Mouse (Mus musculus): ENCODE measurements around the gene Erbb3. TPM values are rescaled to one million over a fixed set of nuclear protein-coding genes. Genes with fewer than 3 reads are reported as not detected.
"Not testable (repeated sequence)": the region's sequence is repeated elsewhere in the genome, so short reads cannot be mapped to it uniquely, and the experiment has no call there.

Erbb3 gene
- 21.3 and 22.9 TPM in 2 replicates for polyA plus RNA-seq (2015; fragmentation: Nextera tagmentation; extraction: Ambion mirVana)

DNA sequence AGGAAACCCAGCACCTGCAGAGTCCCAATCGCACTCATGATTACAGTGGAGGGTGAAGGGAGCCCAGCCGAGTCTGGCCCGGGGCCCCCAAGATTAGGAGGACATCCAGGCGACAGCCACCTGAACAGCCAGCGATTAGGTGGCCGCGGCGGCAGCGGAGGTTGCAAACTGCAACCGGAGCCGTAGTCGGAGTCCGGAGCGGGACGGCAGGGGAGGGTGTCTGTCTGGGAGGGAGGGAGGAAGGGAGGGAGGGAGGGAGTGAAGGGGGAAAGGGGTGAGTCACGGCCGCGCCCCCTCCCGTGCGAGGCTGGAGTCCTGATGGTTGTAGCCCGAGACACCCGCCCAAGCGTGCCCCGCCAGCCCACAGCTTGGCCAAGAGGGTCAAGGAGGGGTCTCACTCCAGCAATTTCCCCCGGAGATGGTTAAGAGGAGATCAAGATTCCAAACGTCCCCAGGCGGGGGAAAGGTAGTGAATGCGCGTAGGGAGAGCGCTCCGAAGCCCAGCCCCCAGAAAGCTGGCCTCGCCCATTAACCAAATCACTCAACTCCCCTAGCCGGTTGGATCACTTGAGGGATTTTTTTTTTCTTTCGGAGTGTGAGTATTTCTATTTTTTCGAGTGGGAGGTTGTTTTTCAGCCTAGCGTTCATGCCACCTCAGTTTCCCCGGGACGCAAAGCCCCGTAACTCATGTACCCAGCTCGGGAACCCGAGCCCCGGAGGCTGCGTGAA, at the start of gene Erbb3:
TSS of gene Erbb3 (minus strand) at position 189 of the 729 bp plus-strand sequence.
- ATAC-seq (ENCODE audit: borderline replicate concordance, extremely low read depth, low FRiP score, low TSS enrichment), result peak; percentile 71
- H3K27me3 ChIP-seq, result peaks cover 39% of the 10 kb centered on the region
- H3K36me3 ChIP-seq, result no peaks in the 10 kb centered on the region
- peak within 1 kb of the TSS; percentile 64 for H3K4me3 ChIP-seq
- peak within 1 kb of the TSS; percentile 96 for H3K27ac ChIP-seq
- H3K4me2 ChIP-seq, result peak within 1 kb of the TSS; percentile 92
- H3K9ac ChIP-seq, result peak within 1 kb of the TSS; percentile 56
- no peaks in the 10 kb centered on the region for H3K9me3 ChIP-seq
- WGBS, result under 1% methylated on average over 43 of the region's 43 CpGs
- peaks cover 26% of the 10 kb centered on the region for H3K4me1 ChIP-seq

DNA sequence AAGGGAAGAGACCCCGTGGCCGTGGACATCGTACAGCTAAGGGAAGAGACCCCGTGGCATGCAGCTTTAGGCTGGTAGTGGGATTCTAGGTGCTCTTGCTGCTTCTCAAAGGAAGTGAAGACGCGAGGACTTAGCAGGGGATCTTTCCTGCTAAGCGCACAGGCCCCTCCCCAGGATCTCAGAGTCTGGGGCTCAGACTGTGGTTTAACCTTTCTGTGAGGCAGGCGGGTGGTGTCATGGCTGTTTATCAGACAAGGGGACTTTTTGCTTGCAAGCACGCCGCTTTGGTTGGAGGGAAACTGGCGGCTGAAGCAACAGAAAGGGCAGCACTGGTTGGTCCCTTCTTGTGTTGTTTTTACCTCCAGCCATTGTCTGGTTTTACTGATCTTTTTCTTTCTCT, 47.6 kb upstream of the Erbb3 start:
- Histone ChIP-seq H3K4me3 (no peak overlapping the region), H3K4me2 (no peak overlapping the region), H3K36me3 (no peaks in the 10 kb centered on the region), H3K4me1 (peaks cover 4% of the 10 kb centered on the region; the same call in 1 of the 2 replicates), H3K27me3 (no peaks in the 10 kb centered on the region), H3K9ac (no peak overlapping the region), H3K27ac (no peak overlapping the region), H3K9me3 (no peaks in the 10 kb centered on the region)
- WGBS, result 30% methylated on average over 11 of the region's 11 CpGs
- no peak for ATAC-seq (ENCODE audit: borderline replicate concordance, extremely low read depth, low FRiP score, low TSS enrichment)

DNA sequence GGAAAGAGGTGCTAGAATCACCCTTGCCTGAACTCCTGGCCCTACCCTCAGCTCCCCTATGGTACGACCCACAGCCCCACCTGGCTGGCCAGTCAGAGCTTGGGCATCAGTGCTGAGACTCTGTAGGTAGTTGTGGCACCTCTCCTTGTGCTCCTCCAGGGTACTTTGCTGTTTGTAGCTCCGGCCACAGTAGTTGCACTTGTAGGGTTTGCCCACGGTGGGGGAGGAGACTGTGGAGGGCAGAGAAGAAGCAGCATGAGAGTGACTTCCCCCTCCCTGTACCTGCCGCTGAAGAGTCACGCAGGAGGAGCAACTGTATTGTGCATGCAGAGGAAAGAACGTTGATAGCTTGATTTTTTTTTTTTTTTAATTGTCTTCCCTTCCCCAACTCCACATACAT, 47.1 kb upstream of the Erbb3 start:
- H3K27me3 ChIP-seq, result no peaks in the 10 kb centered on the region
- H3K4me3 ChIP-seq, result no peak overlapping the region
- no peaks in the 10 kb centered on the region for H3K4me1 ChIP-seq
- no peak overlapping the region for H3K9ac ChIP-seq
- H3K9me3 ChIP-seq, result no peaks in the 10 kb centered on the region
- no peak overlapping the region for H3K4me2 ChIP-seq
- no peak for ATAC-seq (ENCODE audit: borderline replicate concordance, extremely low read depth, low FRiP score, low TSS enrichment)
- H3K27ac ChIP-seq, result no peak overlapping the region
- WGBS, result 53% methylated on average over 6 of the region's 6 CpGs
- H3K36me3 ChIP-seq, result no peaks in the 10 kb centered on the region

DNA sequence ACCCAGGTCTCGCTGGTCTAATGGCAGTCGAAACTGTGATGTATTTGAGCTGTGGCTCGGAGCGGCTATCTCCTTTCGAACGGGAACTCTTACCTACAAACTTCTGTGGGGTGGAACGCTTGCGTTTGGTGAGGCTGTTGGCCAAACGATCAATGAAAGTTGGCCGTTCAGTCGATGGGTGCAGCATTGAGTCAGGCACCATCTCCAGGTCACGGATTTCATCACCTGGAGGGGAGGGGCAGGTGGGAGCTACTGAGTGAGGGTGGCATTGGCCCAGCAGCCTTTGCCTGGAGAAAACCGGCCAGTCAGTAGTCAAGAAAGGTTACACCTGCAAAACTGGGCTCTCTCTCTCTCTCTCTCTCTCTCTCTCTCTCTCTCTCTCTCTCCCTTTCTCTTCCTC, 46.2 kb upstream of the Erbb3 start:
- Histone ChIP-seq H3K27ac (no peak overlapping the region), H3K36me3 (no peaks in the 10 kb centered on the region), H3K9ac (no peak overlapping the region), H3K4me3 (no peak overlapping the region), H3K4me2 (no peak overlapping the region), H3K4me1 (no peaks in the 10 kb centered on the region), H3K27me3 (no peaks in the 10 kb centered on the region), H3K9me3 (no peaks in the 10 kb centered on the region)
- 89% methylated on average over 13 of the region's 13 CpGs for WGBS
- ATAC-seq (ENCODE audit: borderline replicate concordance, extremely low read depth, low FRiP score, low TSS enrichment), result no peak

DNA sequence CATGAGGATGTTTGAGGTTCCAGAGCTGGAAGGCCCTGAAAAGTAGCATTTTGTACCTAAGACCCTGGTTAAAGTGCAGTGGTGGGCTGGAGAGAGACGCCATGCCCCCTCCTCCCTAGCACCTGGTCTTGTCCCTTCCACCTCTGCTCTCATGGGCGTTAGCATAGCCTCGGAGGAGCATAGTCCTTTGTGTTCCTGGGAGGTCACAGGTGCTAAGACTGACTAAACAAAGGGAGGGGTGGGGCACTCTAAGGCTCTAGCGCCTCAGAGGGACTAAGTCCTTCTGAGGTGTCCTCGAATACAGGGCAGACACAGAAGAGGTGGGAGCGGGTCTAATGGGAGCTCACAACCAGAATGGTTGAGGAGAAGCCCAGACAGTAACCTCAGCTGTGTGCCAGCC, 42.1 kb upstream of the Erbb3 start:
- 12% methylated on average over 6 of the region's 6 CpGs for WGBS
- no peak for ATAC-seq (ENCODE audit: borderline replicate concordance, extremely low read depth, low FRiP score, low TSS enrichment)
- Histone ChIP-seq H3K9ac (no peak overlapping the region), H3K4me3 (no peak overlapping the region), H3K36me3 (no peaks in the 10 kb centered on the region), H3K27ac (no peak overlapping the region), H3K4me1 (no peaks in the 10 kb centered on the region), H3K4me2 (no peak overlapping the region), H3K9me3 (no peaks in the 10 kb centered on the region), H3K27me3 (no peaks in the 10 kb centered on the region)

DNA sequence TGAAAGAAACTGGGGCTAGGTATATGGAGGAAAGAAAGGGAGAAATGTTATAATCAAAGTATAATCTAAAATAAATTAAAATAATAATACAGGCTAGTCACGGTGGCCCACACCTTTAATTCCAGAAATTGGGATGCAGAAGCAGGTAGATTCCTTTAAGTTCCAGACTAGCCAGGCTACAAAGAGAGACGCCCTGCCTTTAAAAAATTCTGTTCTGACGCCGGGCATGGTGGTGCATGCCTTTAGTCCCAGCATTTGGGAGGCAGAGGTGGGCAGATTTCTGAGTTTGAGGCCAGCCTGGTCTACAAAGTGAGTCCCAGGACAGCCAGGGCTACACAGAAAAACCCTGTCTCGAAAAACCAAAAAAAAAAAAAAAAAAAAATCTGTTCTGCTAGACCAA, 40.9 kb upstream of the Erbb3 start:
- H3K4me3 ChIP-seq; ATAC-seq (ENCODE audit: borderline replicate concordance, extremely low read depth, low FRiP score, low TSS enrichment); H3K27me3 ChIP-seq; H3K36me3 ChIP-seq; H3K9me3 ChIP-seq; H3K4me1 ChIP-seq; H3K4me2 ChIP-seq; H3K27ac ChIP-seq; H3K9ac ChIP-seq: not testable (repeated sequence)
- WGBS, result 74% methylated on average over 5 of the region's 5 CpGs

DNA sequence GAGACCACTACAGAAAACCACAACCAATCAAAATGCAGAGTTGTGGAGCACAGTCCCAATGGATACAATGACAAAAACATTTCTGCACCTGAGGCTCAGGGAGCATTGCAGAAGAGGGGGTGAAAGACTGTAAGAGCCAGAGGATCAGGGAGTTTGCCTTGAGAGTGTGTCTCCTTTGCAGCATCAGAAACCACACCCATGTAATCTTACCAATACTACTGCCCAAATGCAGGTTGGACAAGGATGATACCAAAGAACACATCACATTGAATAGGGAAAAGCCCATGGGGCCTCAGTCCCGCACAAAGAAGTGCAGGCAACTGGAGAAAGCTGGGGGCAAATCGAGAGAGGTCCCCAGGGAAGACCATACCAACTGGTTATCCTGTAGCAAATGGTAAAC, 40.3 kb upstream of the Erbb3 start:
- Histone ChIP-seq H3K9me3 (no peaks in the 10 kb centered on the region), H3K9ac (no peak overlapping the region), H3K4me1 (peaks cover 7% of the 10 kb centered on the region; the same call in 1 of the 2 replicates), H3K4me2 (no peak overlapping the region), H3K4me3 (no peak overlapping the region), H3K27ac (no peak overlapping the region), H3K27me3 (no peaks in the 10 kb centered on the region), H3K36me3 (peaks cover 5% of the 10 kb centered on the region)
- 72% methylated on average over 2 of the region's 2 CpGs for WGBS
- no peak for ATAC-seq (ENCODE audit: borderline replicate concordance, extremely low read depth, low FRiP score, low TSS enrichment)

DNA sequence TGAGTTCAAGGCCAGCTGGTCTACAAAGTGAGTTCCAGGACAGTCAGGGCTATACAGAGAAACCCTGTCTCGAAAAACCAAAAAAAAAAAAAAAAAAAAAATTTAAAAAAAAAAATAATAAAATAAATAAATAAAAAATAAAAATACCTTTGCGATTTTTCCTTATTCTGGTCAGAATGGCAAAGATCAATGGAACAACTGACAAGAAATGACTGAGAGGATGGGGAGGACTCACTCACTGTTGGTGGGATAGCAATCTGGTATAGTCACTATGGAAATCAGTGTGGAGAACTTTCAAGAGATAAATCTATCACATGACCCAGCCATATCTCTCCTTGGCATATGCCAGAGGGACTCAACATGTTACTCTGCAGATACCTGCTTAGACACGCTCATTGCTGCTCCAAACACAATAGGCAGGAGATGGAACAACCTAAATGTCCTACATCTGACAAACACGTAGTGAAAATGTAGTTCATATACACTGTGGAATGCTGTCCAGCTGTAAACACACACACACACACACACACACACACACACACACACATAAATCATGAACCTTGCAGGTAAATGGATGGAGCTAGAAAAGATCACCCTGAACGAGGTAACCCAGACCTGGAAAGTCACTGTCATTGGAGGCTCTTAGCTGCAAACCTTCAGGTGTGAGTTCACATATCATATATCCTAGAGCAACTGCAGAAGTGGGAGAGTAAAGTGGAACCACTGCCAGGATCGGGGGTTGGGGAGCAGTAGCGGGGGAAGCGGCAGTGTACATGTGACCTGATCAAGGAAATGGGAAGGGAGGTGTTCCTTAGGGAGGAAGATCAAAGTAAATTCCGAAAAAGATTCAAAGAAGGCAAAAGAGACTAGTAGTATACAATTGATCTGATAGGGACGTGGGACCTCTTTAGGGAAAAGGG, 38.2 kb upstream of the Erbb3 start:
- no peak overlapping the region for H3K4me3 ChIP-seq
- peaks cover 21% of the 10 kb centered on the region for H3K36me3 ChIP-seq
- H3K4me1 ChIP-seq, result peaks cover 7% of the 10 kb centered on the region; the same call in 1 of the 2 replicates
- no peak for ATAC-seq (ENCODE audit: borderline replicate concordance, extremely low read depth, low FRiP score, low TSS enrichment)
- no peaks in the 10 kb centered on the region for H3K9me3 ChIP-seq
- no peak overlapping the region for H3K4me2 ChIP-seq
- no peaks in the 10 kb centered on the region for H3K27me3 ChIP-seq
- WGBS, result 76% methylated on average over 10 of the region's 10 CpGs
- no peak overlapping the region for H3K27ac ChIP-seq
- no peak overlapping the region for H3K9ac ChIP-seq

DNA sequence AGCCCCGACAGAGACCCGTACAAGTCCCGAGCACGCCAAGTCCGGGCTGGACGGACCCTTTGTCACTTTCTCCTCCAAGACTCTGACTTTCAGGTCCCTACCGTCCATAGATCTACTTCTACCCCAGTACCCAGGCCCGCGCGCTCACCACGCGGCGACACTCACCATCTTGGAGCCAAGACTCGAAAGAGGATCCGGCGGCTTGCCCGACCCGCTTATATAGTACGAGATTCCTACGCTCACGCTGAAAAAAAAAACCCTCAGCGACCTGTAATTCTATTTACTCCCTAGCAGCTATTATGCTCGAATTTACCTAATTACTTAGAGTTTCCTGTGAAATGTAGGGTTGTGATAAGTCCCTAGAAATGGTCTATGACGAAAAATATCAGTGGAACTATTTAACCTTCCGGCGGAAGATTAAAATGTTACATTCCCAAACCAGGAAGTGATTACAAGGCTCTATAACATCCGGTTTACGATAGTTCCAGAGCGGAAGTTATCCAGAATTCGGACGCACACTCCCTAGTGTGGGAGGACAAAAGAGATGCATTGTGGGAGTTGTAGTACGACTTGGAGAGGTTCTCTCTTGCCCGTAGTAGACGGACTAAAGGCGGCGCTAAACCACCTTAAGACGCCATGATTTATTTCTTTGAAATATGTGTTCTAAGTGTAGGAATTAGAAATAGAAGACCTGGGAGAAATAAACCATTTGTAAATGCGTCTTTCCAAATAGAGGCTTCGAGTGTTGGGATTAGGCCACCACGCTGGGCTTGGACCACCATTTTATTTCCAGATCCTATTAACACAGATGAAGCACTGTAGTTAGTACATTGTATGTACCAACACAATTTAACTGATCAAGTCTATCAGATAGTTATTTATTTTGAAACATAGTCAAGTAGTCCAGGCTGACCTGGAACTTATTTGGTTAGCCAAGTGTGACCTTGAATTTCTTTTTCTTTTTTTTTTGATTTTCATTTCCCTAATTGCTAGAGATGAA, 37.2 kb upstream of the Erbb3 start, which contains the start of gene Rps26:
TSS of gene Rps26 (minus strand) at position 437 of the 1,000 bp plus-strand sequence.
- Histone ChIP-seq H3K27me3 (no peaks in the 10 kb centered on the region), H3K4me1 (peaks cover 7% of the 10 kb centered on the region; the same call in 1 of the 2 replicates), H3K9ac (peak within 1 kb of the TSS; percentile 96), H3K36me3 (peaks cover 24% of the 10 kb centered on the region), H3K27ac (peak within 1 kb of the TSS; percentile 84), H3K4me2 (peak within 1 kb of the TSS; percentile 77), H3K4me3 (peak within 1 kb of the TSS; percentile 89), H3K9me3 (no peaks in the 10 kb centered on the region)
- WGBS, result under 1% methylated on average over 40 of the region's 40 CpGs
- ATAC-seq (ENCODE audit: borderline replicate concordance, extremely low read depth, low FRiP score, low TSS enrichment), result peak; percentile 97

DNA sequence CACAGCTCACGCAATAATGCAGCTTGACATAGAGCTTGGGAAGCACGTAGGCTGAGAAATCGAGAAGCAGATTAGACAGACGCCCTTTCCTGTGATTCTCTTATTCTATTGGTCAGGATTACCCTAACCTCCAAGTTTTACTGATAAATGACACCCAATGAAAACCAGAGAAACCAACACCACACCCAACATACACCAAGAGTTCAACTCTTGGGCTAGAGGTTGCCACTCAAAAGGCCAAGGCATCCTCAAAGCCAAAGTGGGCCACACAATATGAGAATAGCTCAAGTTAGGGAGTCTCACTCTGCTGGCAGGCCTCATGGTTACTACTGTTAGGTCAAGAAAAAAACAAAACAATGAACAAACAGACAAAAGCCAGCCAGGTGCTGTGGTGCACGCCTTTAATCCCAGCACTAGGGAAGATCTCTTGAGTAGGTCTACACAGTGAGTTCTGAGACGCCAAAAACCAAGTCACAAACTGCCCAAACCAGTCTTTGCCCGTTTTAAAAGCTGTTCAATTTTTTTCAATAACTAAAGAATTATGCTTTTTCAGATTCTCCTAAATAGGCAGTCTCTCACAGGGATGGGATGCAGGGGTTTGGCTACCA, 35.9 kb upstream of the Erbb3 start:
- Histone ChIP-seq H3K27ac (0 out of 2 replicates have a peak overlapping the region, but pooled peaks have one; percentile 84), H3K4me2 (peak overlapping the region; percentile 77), H3K4me1 (peaks cover 7% of the 10 kb centered on the region; the same call in 1 of the 2 replicates), H3K9ac (peak overlapping the region; percentile 96), H3K9me3 (no peaks in the 10 kb centered on the region), H3K27me3 (no peaks in the 10 kb centered on the region), H3K36me3 (peaks cover 24% of the 10 kb centered on the region), H3K4me3 (peak overlapping the region; percentile 89)
- WGBS, result 34% methylated on average over 7 of the region's 7 CpGs
- ATAC-seq (ENCODE audit: borderline replicate concordance, extremely low read depth, low FRiP score, low TSS enrichment), result no peak

Data from lung, embryonic 15.5 days (tissue).